Mouse (Mus musculus) heart, adult 2 months (tissue): Measurements from ENCODE around the gene Kcnc3.

Experiments used
- CTCF ChIP-seq: fragments of 200-600 bp; IDR thresholded peaks from 2 replicates; pipeline ENCODE4 v1.8.1; 2022; ENCODE audit warnings: antibody characterized with exemption, mild to moderate bottlenecking, moderate library complexity
- POLR2A ChIP-seq: fragments of 200-500 bp; IDR thresholded peaks from 2 replicates; pipeline ENCODE4 v1.6.1; 2011; ENCODE audit warnings: mild to moderate bottlenecking, low read depth, low read length, control low read depth; ENCODE audit not compliant: insufficient read depth

- no peak for TF ChIP-seq POLR2A
- TF ChIP-seq CTCF: no peak
These were observed 518 bp upstream of the Kcnc3 start for GRCm38 (mm10) chr7:44589946-44590345.
